Mouse (Mus musculus) liver, adult 10 weeks (tissue): ENCODE measurements around the gene Bcas1. TPM values are rescaled to one million over a fixed set of nuclear protein-coding genes. Genes with fewer than 3 reads are reported as not detected.

Experiments used
- polyA plus RNA-seq: library from polyadenylated mRNA; stranded (reverse); fragments of 350-450 nt; fragmentation: Illumina TruSeq; extraction: RNeasy Lipid Tissue Mini Kit (QIAGEN cat#74804); gene quantifications from one replicate; pipeline ENCODE4 v1.2.3, GENCODE M21; 2014; ENCODE audit warnings: low read depth, low replicate concordance

Gene Bcas1
- not detected for polyA plus RNA-seq

DNA sequence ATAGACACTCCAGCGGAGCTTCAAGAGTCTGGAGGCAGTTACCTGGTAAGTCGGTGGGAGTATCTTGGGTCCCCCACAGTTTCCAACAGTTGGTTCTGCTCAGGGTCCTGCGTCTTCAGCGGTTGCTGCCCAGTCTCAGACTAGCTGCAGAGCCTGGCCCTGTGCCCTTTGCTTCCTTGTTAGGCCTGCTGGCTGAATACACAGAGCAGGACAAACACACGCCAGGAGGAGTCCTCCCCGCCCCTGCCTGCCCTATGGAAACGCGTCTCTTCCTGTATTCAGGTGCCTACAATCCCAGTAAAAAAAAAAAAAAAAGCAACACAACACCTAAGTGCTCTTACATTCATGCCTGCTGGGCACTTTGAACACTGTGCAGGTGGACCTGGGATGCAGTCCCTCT, at the start of gene Bcas1:
Bcas1 (minus strand) TSS at position 142 of the 400 bp plus-strand sequence.

Other genes starting within 250 kb of the Bcas1 start
- 14.6 TPM for gene Pfdn4, start 68.6 kb upstream of the Bcas1 start, polyA plus RNA-seq
- gene Cyp24a1, start 69.3 kb upstream of the Bcas1 start, polyA plus RNA-seq, result 0.11 TPM
- not detected for gene 4930470P17Rik, start 174.2 kb upstream of the Bcas1 start, polyA plus RNA-seq